Mouse (Mus musculus) testis, adult 10 weeks (tissue): ENCODE data around the gene Rab40b. TPM values are rescaled to one million over a fixed set of nuclear protein-coding genes. Genes with fewer than 3 reads are reported as not detected.

Source experiments
- polyA plus RNA-seq: library from polyadenylated mRNA; stranded (reverse); fragments of 350-450 nt; fragmentation: Illumina TruSeq; extraction: RNeasy Lipid Tissue Mini Kit (QIAGEN cat#74804); gene quantifications from one replicate; pipeline ENCODE4 v1.2.3, GENCODE M21; 2014; ENCODE audit warnings: low read depth, low replicate concordance

The Rab40b gene
- 0.64 TPM for polyA plus RNA-seq

DNA sequence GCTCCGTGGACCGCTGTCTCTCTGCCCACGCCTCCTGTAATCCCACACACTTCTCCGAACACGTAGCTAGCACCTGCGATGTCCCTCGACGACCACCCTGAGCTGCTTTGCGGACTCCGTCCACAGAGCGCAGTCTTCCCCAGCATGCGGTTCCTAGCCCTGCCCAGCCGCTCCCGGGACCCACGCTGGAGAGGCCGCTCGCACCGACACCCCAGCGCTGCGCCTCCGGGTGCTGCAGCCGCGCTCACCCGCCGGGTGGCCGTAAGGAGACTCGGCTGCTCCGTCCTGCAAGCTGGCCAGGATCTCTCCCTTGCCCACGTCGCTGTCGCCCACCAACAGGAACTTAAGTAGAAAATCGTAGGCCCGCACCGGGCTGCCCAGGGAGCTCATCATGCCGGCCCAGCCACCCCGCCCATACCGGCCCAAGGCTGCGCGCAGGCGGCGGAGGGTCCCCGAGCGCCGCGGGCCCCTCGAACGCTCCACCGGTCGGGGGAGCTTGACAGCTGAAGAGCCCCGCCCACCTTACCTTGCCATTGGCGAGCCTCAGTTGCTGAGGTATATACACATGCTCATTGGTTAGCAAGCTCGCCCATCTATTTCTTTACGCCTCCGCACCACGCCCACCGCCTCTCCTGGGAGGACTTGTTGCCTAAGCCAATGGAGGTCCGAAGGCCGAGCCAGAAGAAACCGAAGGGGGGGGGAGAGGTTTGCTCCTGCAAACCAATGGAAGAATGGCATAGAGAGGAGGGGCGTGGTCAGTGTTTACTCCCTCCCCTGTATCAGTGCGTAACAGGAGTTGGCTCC lies at the start of gene Rab40b:
Rab40b (minus strand) TSS at position 502 of the 804 bp plus-strand sequence.

DNA sequence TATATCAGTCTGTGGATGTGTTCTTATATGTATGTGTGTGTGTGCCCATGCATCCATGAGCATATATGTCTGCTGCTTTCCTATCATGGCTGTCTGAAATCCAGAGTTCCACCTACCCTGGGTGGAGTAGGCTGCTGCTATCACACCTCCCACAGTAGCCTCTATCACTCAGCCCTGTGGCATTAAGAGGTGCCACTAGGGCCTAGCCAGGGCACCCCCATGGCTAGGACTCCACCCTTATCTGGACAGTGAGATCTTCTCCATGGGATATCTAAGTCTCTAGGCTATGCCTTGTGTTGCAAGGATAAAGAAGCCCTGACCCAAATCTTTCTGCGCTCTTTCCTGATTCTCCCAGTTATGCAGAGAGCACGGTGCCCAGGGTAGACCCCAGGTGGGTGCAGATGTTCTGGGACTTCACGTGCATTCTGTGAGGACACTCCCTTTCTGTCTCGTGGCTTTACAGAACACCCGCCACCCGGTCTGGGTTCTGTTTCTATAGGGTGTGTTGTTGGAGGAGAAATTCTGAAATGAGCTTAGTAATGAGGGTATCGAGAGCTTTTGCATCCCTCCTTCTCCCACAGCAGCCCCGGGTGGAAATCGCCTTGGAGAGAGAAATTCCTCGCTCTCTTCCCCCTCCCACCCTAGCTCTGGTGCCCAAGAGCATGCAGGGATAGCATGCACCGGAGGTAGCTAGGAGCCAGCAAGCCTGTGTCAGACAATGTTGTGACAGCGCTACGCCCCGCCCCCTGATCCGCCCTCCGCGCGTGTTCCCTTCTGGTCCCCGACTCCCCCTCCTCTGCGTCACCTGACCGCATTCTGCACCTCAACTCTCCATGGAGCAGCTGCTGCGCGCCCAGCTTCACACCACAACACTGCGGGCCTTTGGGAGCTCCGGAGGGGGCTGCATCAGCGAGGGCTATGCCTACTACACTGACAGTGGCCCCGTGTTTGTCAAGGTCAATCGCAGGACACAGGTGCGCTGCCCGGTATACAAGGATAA lies 46.4 kb upstream of the Rab40b start, which contains the start of gene Fn3k:
Fn3k (plus strand) TSS at position 758 of the 1,000 bp plus-strand sequence.

DNA sequence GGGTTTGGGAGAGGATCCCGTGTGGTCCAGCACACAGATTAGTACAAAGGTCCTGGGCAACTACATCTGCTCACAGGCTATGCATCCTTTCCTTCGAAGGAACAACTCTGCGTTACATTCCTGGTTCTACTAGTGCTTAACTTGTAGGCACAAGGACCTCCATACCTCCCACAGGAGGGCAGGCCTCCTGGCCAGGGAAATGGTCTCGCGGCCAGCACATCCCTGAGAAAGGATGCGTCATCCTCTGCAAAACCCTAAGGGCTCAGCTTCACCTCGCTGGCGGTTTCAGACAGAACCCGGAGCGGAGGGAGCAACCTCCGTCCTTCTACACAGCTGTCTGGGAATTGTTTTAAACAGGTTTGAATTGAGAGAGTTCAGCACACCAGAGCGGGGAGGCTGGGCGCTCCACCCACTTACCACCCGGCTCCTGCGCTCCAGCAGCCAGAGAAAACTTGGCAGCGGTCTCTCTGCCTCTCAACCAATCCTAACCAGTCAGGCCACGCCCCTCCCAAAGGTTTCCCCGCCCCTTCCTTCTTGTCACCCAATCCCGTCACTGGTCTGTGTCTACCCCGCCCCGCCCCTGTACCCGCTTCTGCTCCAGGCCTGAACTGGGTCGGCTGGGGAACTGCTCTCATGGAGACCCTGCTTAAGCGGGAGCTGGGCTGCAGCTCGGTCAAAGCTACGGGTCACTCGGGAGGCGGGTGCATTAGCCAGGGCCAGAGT lies 32.9 kb upstream of the Rab40b start, which contains the start of gene Fn3krp:
Fn3krp (plus strand) TSS at position 572 of the 723 bp plus-strand sequence.

DNA sequence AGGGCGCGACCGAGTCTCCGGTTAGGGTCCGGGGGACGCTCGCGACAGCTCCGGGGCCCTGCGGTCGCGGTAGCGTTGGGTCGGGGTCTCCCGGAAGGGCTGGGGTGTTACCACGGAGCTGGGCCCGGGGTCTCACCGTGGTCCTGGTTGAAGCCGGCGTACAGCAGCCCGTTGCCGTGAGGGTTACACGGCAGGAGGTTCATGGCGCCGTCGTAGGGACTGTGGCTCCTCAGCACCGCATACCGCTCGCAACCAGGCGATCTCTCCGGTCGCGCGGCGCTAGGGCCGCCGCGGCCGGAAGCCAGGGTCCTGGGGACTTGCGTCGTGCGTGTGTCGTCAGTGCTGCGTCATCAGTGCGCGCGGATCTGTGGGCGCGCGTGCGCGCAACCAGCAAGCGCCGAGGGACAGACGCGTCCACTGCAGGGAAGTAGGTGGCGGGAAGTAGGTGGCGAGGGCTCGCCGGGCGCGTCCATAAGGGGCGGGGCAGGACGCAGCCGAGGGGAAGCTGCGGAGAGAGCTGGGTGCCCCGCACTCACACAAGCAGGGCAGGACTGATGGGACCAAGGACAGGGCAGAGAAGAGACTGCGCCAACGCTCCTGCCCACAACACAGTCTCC lies 33.9 kb downstream of the Rab40b start, which contains the start of gene Wdr45b:
Wdr45b (minus strand) TSS at position 355 of the 617 bp plus-strand sequence.

Other genes starting within 250 kb of the Rab40b start
- 4.7 TPM for gene Tex19.1, start 242.1 kb downstream of the Rab40b start, polyA plus RNA-seq
- not detected for gene Uts2r, start 228.0 kb downstream of the Rab40b start, polyA plus RNA-seq
- 1.7 TPM for gene Hexdc, start 183.8 kb downstream of the Rab40b start, polyA plus RNA-seq
- 0.42 TPM for gene Ogfod3, start 183.5 kb downstream of the Rab40b start, polyA plus RNA-seq
- 3.6 TPM for gene Cybc1, start 158.9 kb downstream of the Rab40b start, polyA plus RNA-seq
- gene Narf, start 151.0 kb downstream of the Rab40b start, polyA plus RNA-seq = 3.0 TPM
- 24.6 TPM for gene Foxk2, start 128.3 kb downstream of the Rab40b start, polyA plus RNA-seq
- gene Wdr45b, start 33.8 kb downstream of the Rab40b start, polyA plus RNA-seq = 34.6 TPM
- gene Fn3krp, start 33.1 kb upstream of the Rab40b start, polyA plus RNA-seq = 6.7 TPM
- not detected for gene Fn3k, start 46.7 kb upstream of the Rab40b start, polyA plus RNA-seq
- 9.5 TPM for gene Tbcd, start 63.7 kb upstream of the Rab40b start, polyA plus RNA-seq
- 0.38 TPM for gene Zfp750, start 131.1 kb upstream of the Rab40b start, polyA plus RNA-seq